Mouse (Mus musculus) midbrain, postnatal 0 days (tissue): ENCODE data around the gene Cfap57. TPM values are rescaled to one million over a fixed set of nuclear protein-coding genes. Genes with fewer than 3 reads are reported as not detected.

Experiments used
- ATAC-seq: fragments of 200-750 bp; cut with Nextera tagmentation; 2 replicates; pipeline ENCODE4 v1.8.0; 2017; ENCODE audit warnings: moderate number of reproducible peaks, mild to moderate bottlenecking, moderate TSS enrichment, moderate library complexity; ENCODE audit not compliant: low FRiP score
- DNase-seq: peaks from one replicate; pipeline ENCODE4 v3.0.0-alpha.2; 2015; ENCODE audit warnings: low spot score
- H3K27ac ChIP-seq: fragments of 300-500 bp; sonication (generic); 2 replicates; pipeline ENCODE4 v1.5.1; 2014; ENCODE audit warnings: low read depth, mild to moderate bottlenecking, low read length, mixed read lengths
- H3K27me3 ChIP-seq: fragments of 300-500 bp; sonication (generic); 2 replicates; pipeline ENCODE4 v1.6.1; 2014; ENCODE audit warnings: low read length, control low read depth, mixed read lengths; ENCODE audit not compliant: insufficient read depth
- H3K36me3 ChIP-seq: fragments of 300-500 bp; sonication (generic); 2 replicates; pipeline ENCODE4 v1.6.1; 2014; ENCODE audit warnings: low read length, control low read depth, mixed read lengths; ENCODE audit not compliant: insufficient read depth
- H3K4me1 ChIP-seq: fragments of 300-500 bp; sonication (generic); 2 replicates; pipeline ENCODE4 v1.6.1; 2014; ENCODE audit warnings: mild to moderate bottlenecking, control low read depth, antibody characterized with exemption, low read length, mixed read lengths; ENCODE audit not compliant: insufficient read depth
- H3K4me2 ChIP-seq: fragments of 300-500 bp; sonication (generic); 2 replicates; pipeline ENCODE4 v1.6.1; 2014; ENCODE audit warnings: low read depth, mild to moderate bottlenecking, low read length, mixed read lengths; ENCODE audit not compliant: poor library complexity, severe bottlenecking
- H3K4me3 ChIP-seq: fragments of 300-500 bp; sonication (generic); 2 replicates; pipeline ENCODE4 v1.5.1; 2014; ENCODE audit warnings: low read depth, mild to moderate bottlenecking, low read length, moderate library complexity
- H3K9ac ChIP-seq: fragments of 300-500 bp; sonication (generic); replicated peaks from 2 replicates; pipeline ENCODE4 v1.6.1; 2014; ENCODE audit warnings: mild to moderate bottlenecking, low read length, moderate library complexity, mixed read lengths; ENCODE audit not compliant: poor library complexity, severe bottlenecking
- H3K9me3 ChIP-seq: fragments of 300-500 bp; sonication (generic); 2 replicates; pipeline ENCODE4 v1.6.1; 2016; ENCODE audit warnings: low read length, control low read depth
- CTCF ChIP-seq: IDR thresholded peaks from 2 replicates; pipeline ENCODE4 v1.5.1; 2016; ENCODE audit warnings: antibody characterized with exemption, mild to moderate bottlenecking
- WGBS: fragments of 180-500 bp; shearing (Covaris S2); extraction: QIAGEN DNeasy Blood & Tissue Kit; methylation state at CpG from one replicate; pipeline ENCODE4 v1.1.7; 2014; 5-methylcytosine and 5-hydroxymethylcytosine counted together
- polyA plus RNA-seq: library from polyadenylated mRNA; unstranded; fragments of >200 nt; fragmentation: Nextera tagmentation; extraction: Ambion mirVana; gene quantifications from 2 replicates; pipeline ENCODE4 v1.2.1, GENCODE M21; 2015
- total RNA-seq: library from RNA; depleted of rRNA; stranded (reverse); fragments of >200 nt; gene quantifications from 2 replicates; pipeline ENCODE4 v1.2.3, GENCODE M21; 2014; rRNA removed

The Cfap57 gene
- total RNA-seq (0.82 and 1.1 TPM in 2 replicates), polyA plus RNA-seq (1.4 TPM in 2 replicates)

- peak within 1 kb of the TSS; percentile 69 for H3K4me3 ChIP-seq
- peaks cover 22% of the 10 kb centered on the region for H3K36me3 ChIP-seq
- peak within 1 kb of the TSS; percentile 61 for H3K9ac ChIP-seq
- H3K9me3 ChIP-seq, result no peaks in the 10 kb centered on the region
- H3K4me2 ChIP-seq, result peak within 1 kb of the TSS; percentile 73
- under 1% methylated on average over 32 of the region's 41 CpGs for WGBS
- peaks cover 6% of the 10 kb centered on the region; the same call in 1 of the 2 replicates for H3K4me1 ChIP-seq
- TF ChIP-seq CTCF, result no peak
- peak within 1 kb of the TSS; percentile 60 for H3K27ac ChIP-seq
- DNase-seq, result peak; percentile 97
- no peaks in the 10 kb centered on the region for H3K27me3 ChIP-seq
- peak; percentile 96 for ATAC-seq
Observed at GRCm38 (mm10) chr4:118620279-118620966, at the start of gene Cfap57, which contains the start of gene Ebna1bp2. TSS of gene Cfap57 (minus strand) at chr4:118620777. TSS of gene Ebna1bp2 (plus strand) at chr4:118620799.

- ATAC-seq, result no peak
Observed at GRCm38 (mm10) chr4:118658652-118659051, 38.1 kb upstream of the Cfap57 start, which contains the start of gene Olfr62. TSS of gene Olfr62 (plus strand) at chr4:118658952.

GRCm38 (mm10) chr4:118645234-118645633 is 24.7 kb upstream of the Cfap57 start:
- Histone ChIP-seq H3K9ac (no peak overlapping the region), H3K9me3 (no peaks in the 10 kb centered on the region), H3K27me3 (no peaks in the 10 kb centered on the region), H3K27ac (no peak overlapping the region), H3K4me1 (no peaks in the 10 kb centered on the region), H3K36me3 (no peaks in the 10 kb centered on the region), H3K4me2 (no peak overlapping the region), H3K4me3 (no peak overlapping the region)
- WGBS, result 12% methylated on average over 2 of the region's 2 CpGs
- ATAC-seq (no peak), DNase-seq (peak; percentile 22)
- peak; percentile 78 for TF ChIP-seq CTCF

More at GRCm38 (mm10) chr4:118658652-118659051, 38.1 kb upstream of the Cfap57 start, which contains the start of gene Olfr62:
- DNase-seq, result no peak
- H3K36me3 ChIP-seq, result no peaks in the 10 kb centered on the region
- H3K27ac ChIP-seq, result no peak within 1 kb of the TSS
- no peak within 1 kb of the TSS for H3K4me3 ChIP-seq
- H3K27me3 ChIP-seq, result no peaks in the 10 kb centered on the region
- H3K9me3 ChIP-seq, result no peaks in the 10 kb centered on the region
- TF ChIP-seq CTCF, result no peak
- no peak within 1 kb of the TSS for H3K4me2 ChIP-seq
- no peak within 1 kb of the TSS for H3K9ac ChIP-seq
- no peaks in the 10 kb centered on the region for H3K4me1 ChIP-seq

- H3K4me2 ChIP-seq, result no peak overlapping the region
Observed at GRCm38 (mm10) chr4:118642346-118643190, 22.0 kb upstream of the Cfap57 start.

GRCm38 (mm10) chr4:118630261-118630660 is 9.7 kb upstream of the Cfap57 start:
- Histone ChIP-seq H3K4me3 (no peak overlapping the region), H3K27me3 (no peaks in the 10 kb centered on the region), H3K4me1 (no peaks in the 10 kb centered on the region), H3K36me3 (peaks cover 31% of the 10 kb centered on the region), H3K4me2 (no peak overlapping the region), H3K9me3 (no peaks in the 10 kb centered on the region), H3K27ac (no peak overlapping the region), H3K9ac (no peak overlapping the region)
- TF ChIP-seq CTCF, result no peak
- DNase-seq, result no peak
- WGBS, result 79% methylated on average over 5 of the region's 5 CpGs
- ATAC-seq, result no peak

More at GRCm38 (mm10) chr4:118642346-118643190, 22.0 kb upstream of the Cfap57 start:
- no peak overlapping the region for H3K27ac ChIP-seq
- H3K27me3 ChIP-seq, result no peaks in the 10 kb centered on the region
- no peak overlapping the region for H3K4me3 ChIP-seq
- TF ChIP-seq CTCF, result no peak
- no peak overlapping the region for H3K9ac ChIP-seq
- ATAC-seq (no peak), DNase-seq (peak; percentile 71)
- H3K36me3 ChIP-seq, result no peaks in the 10 kb centered on the region
- no peaks in the 10 kb centered on the region for H3K4me1 ChIP-seq
- no peaks in the 10 kb centered on the region for H3K9me3 ChIP-seq
- WGBS, result 44% methylated on average over 20 of the region's 20 CpGs
